Mouse (Mus musculus) hindbrain, postnatal 0 days (tissue): ENCODE results near the gene Nr5a1. TPM values are rescaled to one million over a fixed set of nuclear protein-coding genes. Genes with fewer than 3 reads are reported as not detected.

Source experiments
- ATAC-seq: fragments of 200-750 bp; cut with Nextera tagmentation; 2 replicates; pipeline ENCODE4 v1.8.0; 2017; ENCODE audit warnings: mild to moderate bottlenecking, moderate TSS enrichment, moderate library complexity
- DNase-seq: peaks from one replicate; pipeline ENCODE4 v3.0.0-alpha.2; 2015; ENCODE audit warnings: low spot score
- H3K27ac ChIP-seq: fragments of 300-500 bp; sonication (generic); 2 replicates; pipeline ENCODE4 v1.5.1; 2014; ENCODE audit warnings: mild to moderate bottlenecking
- H3K27me3 ChIP-seq: fragments of 300-500 bp; sonication (generic); 2 replicates; pipeline ENCODE4 v1.6.1; 2014; ENCODE audit warnings: low read length, mixed read lengths; ENCODE audit not compliant: insufficient read depth
- H3K36me3 ChIP-seq: fragments of 300-500 bp; sonication (generic); 2 replicates; pipeline ENCODE4 v1.6.1; 2014; ENCODE audit warnings: low read length, mixed read lengths; ENCODE audit not compliant: insufficient read depth
- H3K4me1 ChIP-seq: fragments of 300-500 bp; sonication (generic); 2 replicates; pipeline ENCODE4 v1.6.1; 2014; ENCODE audit warnings: antibody characterized with exemption, low read length, mixed read lengths; ENCODE audit not compliant: insufficient read depth
- H3K4me2 ChIP-seq: fragments of 300-500 bp; sonication (generic); 2 replicates; pipeline ENCODE4 v1.6.1; 2014; ENCODE audit warnings: low read depth, mild to moderate bottlenecking, low read length, moderate library complexity, mixed read lengths
- H3K4me3 ChIP-seq: fragments of 300-500 bp; sonication (generic); 2 replicates; pipeline ENCODE4 v1.5.1; 2014; ENCODE audit warnings: low read length
- H3K9ac ChIP-seq: fragments of 300-500 bp; sonication (generic); replicated peaks from 2 replicates; pipeline ENCODE4 v1.6.1; 2014; ENCODE audit warnings: mild to moderate bottlenecking, low read length, moderate library complexity, mixed read lengths
- H3K9me3 ChIP-seq: fragments of 300-500 bp; sonication (generic); 2 replicates; pipeline ENCODE4 v1.6.1; 2016; ENCODE audit warnings: low read length, mixed read lengths
- CTCF ChIP-seq: IDR thresholded peaks from 2 replicates; pipeline ENCODE4 v1.5.1; 2016; ENCODE audit warnings: antibody characterized with exemption, control low read depth, low read depth
- WGBS: fragments of 180-500 bp; shearing (Covaris S2); extraction: QIAGEN DNeasy Blood & Tissue Kit; methylation state at CpG from one replicate; pipeline ENCODE4 v1.1.7; 2014; 5-methylcytosine and 5-hydroxymethylcytosine counted together
- polyA plus RNA-seq: library from polyadenylated mRNA; unstranded; fragments of >200 nt; fragmentation: Nextera tagmentation; extraction: Ambion mirVana; gene quantifications from 2 replicates; pipeline ENCODE4 v1.2.1, GENCODE M21; 2015
- total RNA-seq: library from RNA; depleted of rRNA; stranded (reverse); fragments of >200 nt; gene quantifications from 2 replicates; pipeline ENCODE4 v1.2.3, GENCODE M21; 2014

Gene Nr5a1
- total and polyA plus RNA-seq, 2 experiments from 2014 or later, result 0.05 TPM

GRCm38 (mm10) chr2:38706661-38707060 lies 7.7 kb downstream of the Nr5a1 start:
- DNase-seq, result no peak
- H3K4me1 ChIP-seq, result no peaks in the 10 kb centered on the region

GRCm38 (mm10) chr2:38705036-38705435 lies 9.3 kb downstream of the Nr5a1 start:
- no peak overlapping the region for H3K27ac ChIP-seq
- no peak overlapping the region for H3K4me3 ChIP-seq
- ATAC-seq (no peak), DNase-seq (no peak)
- no peak overlapping the region for H3K4me2 ChIP-seq
- WGBS, result 69% methylated on average over 4 of the region's 4 CpGs
- H3K4me1 ChIP-seq, result no peaks in the 10 kb centered on the region
- no peaks in the 10 kb centered on the region for H3K9me3 ChIP-seq
- no peaks in the 10 kb centered on the region for H3K36me3 ChIP-seq
- no peak for TF ChIP-seq CTCF
- H3K9ac ChIP-seq, result no peak overlapping the region
- peaks cover 33% of the 10 kb centered on the region for H3K27me3 ChIP-seq

More at GRCm38 (mm10) chr2:38706661-38707060, 7.7 kb downstream of the Nr5a1 start:
- no peaks in the 10 kb centered on the region for H3K36me3 ChIP-seq
- no peaks in the 10 kb centered on the region for H3K9me3 ChIP-seq
- ATAC-seq, result no peak
- H3K27ac ChIP-seq, result no peak overlapping the region
- no peak overlapping the region for H3K9ac ChIP-seq
- peaks cover 37% of the 10 kb centered on the region for H3K27me3 ChIP-seq
- WGBS, result 35% methylated on average over 6 of the region's 6 CpGs
- no peak overlapping the region for H3K4me2 ChIP-seq
- TF ChIP-seq CTCF, result no peak
- H3K4me3 ChIP-seq, result no peak overlapping the region

GRCm38 (mm10) chr2:38704336-38704735 lies 10.0 kb downstream of the Nr5a1 start:
- H3K4me1 ChIP-seq, result no peaks in the 10 kb centered on the region
- no peak overlapping the region for H3K27ac ChIP-seq
- no peak overlapping the region for H3K9ac ChIP-seq
- WGBS, result 81% methylated on average over 9 of the region's 9 CpGs
- no peak for ATAC-seq
- no peak overlapping the region for H3K4me3 ChIP-seq
- DNase-seq, result no peak
- no peak for TF ChIP-seq CTCF
- H3K27me3 ChIP-seq, result peaks cover 26% of the 10 kb centered on the region
- H3K36me3 ChIP-seq, result no peaks in the 10 kb centered on the region
- no peaks in the 10 kb centered on the region for H3K9me3 ChIP-seq
- no peak overlapping the region for H3K4me2 ChIP-seq

- 0 out of 2 replicates have a peak, but pooled peaks have one; percentile 10 for TF ChIP-seq CTCF
- no peaks in the 10 kb centered on the region for H3K4me1 ChIP-seq
These were observed 14.2 kb downstream of the Nr5a1 start for GRCm38 (mm10) chr2:38700177-38700576.

DNA sequence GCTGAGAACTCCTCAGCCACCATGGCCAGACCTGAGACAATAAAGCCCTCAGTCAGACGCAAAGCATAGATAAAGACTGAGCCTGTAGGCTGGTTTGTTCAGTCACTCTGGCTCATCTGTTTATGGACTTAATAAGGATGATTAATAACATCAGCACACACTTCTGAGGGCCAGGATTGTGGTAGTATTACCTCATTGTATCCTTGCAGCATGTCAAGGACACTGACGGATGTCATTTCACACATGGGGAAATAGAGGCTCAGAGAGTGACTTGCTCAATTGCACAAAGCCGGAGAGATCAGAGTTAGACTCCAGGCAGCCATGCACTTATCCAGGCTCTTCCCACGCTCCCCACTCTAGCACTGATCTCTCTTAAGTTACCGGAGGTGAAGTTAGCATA lies 15.7 kb downstream of the Nr5a1 start:
- DNase-seq (no peak), ATAC-seq (no peak)
- Histone ChIP-seq H3K9me3 (no peaks in the 10 kb centered on the region), H3K4me3 (no peak overlapping the region), H3K27me3 (no peaks in the 10 kb centered on the region), H3K9ac (no peak overlapping the region), H3K27ac (no peak overlapping the region), H3K36me3 (no peaks in the 10 kb centered on the region), H3K4me1 (no peaks in the 10 kb centered on the region), H3K4me2 (no peak overlapping the region)
- 91% methylated on average over 5 of the region's 5 CpGs for WGBS
- TF ChIP-seq CTCF, result no peak

More at GRCm38 (mm10) chr2:38700177-38700576, 14.2 kb downstream of the Nr5a1 start:
- H3K27ac ChIP-seq, result no peak overlapping the region
- no peak overlapping the region for H3K4me3 ChIP-seq
- no peaks in the 10 kb centered on the region for H3K9me3 ChIP-seq
- no peak overlapping the region for H3K4me2 ChIP-seq
- H3K36me3 ChIP-seq, result no peaks in the 10 kb centered on the region
- no peak for DNase-seq
- H3K27me3 ChIP-seq, result no peaks in the 10 kb centered on the region
- no peak overlapping the region for H3K9ac ChIP-seq
- 73% methylated on average over 5 of the region's 5 CpGs for WGBS
- no peak for ATAC-seq

DNA sequence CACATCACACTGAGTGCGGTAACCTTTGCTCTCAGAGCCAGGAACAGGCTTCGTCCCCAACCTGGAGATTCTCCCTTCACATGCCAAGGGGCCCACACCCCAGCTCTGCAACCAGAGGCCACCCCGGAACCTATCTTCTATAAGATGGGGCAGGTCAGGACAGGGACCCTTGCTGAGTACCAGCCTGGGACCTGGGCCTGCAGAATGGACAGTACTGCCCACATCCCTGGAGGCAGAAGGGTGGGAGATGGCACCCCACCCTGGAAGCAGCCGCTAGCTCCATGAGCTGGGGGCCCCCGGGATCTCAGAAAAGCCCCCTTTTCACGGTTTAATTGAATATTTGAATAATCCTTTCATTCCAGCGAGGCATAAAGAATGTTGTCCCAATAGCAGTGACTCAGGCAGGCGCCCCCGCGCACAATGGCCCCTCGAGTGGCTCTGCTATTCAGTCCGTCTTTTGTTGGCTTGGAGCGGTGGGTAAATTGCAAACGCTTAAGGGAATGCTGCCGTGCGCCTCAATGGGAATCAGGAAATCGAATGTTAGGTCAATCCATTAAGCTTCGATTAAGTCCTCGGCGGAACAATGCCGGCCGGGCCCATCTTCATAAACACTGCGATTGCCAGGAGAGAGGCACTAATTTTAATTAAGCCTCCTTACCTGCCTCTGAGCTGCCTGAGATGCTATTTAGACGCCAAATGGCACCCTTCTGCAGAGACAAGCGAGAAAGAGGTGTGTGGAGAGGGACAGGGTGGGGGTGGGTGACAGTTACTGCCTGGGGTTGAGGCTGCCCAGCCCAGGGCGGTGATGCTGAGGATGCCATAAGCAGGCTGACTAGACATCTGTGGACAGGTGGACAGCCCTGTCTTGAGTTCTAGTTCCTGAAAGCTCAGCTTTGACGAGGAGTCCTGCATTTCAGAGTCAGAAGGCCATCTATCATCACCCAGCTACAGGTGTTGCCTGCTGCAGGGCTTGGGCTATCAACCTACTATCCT lies 16.9 kb downstream of the Nr5a1 start:
- H3K4me2 ChIP-seq, result peak overlapping the region; percentile 38
- H3K27ac ChIP-seq, result no peak overlapping the region
- DNase-seq (peak; percentile 24), ATAC-seq (no peak)
- no peaks in the 10 kb centered on the region for H3K27me3 ChIP-seq
- no peak overlapping the region for H3K9ac ChIP-seq
- no peak overlapping the region for H3K4me3 ChIP-seq
- WGBS, result 19% methylated on average over 27 of the region's 27 CpGs
- H3K36me3 ChIP-seq, result no peaks in the 10 kb centered on the region
- no peak for TF ChIP-seq CTCF
- H3K4me1 ChIP-seq, result no peaks in the 10 kb centered on the region
- H3K9me3 ChIP-seq, result no peaks in the 10 kb centered on the region

DNA sequence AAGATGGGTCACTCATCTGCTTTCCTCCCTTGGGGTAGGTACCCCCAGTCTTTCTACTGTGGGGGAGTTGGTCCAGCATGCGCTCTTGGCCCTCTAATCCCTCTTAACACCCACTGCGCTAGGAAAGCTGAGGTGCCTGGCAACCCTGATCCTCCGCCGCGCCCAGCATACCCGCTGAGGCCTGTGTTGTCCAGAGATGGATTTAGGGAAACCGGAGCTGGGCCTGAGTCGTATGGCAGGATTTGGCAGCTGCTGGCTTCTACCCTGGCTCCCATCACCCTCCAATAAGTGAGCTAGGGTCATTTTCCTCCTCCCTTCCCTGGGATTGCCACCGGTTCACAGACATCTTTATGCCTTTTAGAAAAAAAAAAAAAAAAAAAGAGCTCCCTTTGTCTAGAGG lies 18.6 kb downstream of the Nr5a1 start:
- Histone ChIP-seq H3K9ac (no peak overlapping the region), H3K4me2 (no peak overlapping the region), H3K27ac (no peak overlapping the region), H3K4me1 (no peaks in the 10 kb centered on the region), H3K4me3 (no peak overlapping the region), H3K9me3 (no peaks in the 10 kb centered on the region), H3K36me3 (no peaks in the 10 kb centered on the region), H3K27me3 (no peaks in the 10 kb centered on the region)
- ATAC-seq, result no peak
- no peak for DNase-seq
- WGBS, result 50% methylated on average over 9 of the region's 9 CpGs
- no peak for TF ChIP-seq CTCF
